Mouse (Mus musculus) ES-Bruce4 (cell line): ENCODE data around the gene Fam214b. TPM values are rescaled to one million over a fixed set of nuclear protein-coding genes. Genes with fewer than 3 reads are reported as not detected.

ENCODE experiments used
- H3K27ac ChIP-seq: 2 replicates; pipeline ENCODE4 v1.5.1; 2012; ENCODE audit warnings: low read length, inconsistent platforms; ENCODE audit not compliant: insufficient read depth
- H3K27me3 ChIP-seq: 2 replicates; pipeline ENCODE4 v1.6.1; 2012; ENCODE audit warnings: mild to moderate bottlenecking, low read length, inconsistent platforms; ENCODE audit not compliant: control insufficient read depth, poor library complexity, insufficient read depth, severe bottlenecking
- H3K36me3 ChIP-seq: 2 replicates; pipeline ENCODE4 v1.6.1; 2012; ENCODE audit warnings: inconsistent platforms, mild to moderate bottlenecking, low read length, moderate library complexity; ENCODE audit not compliant: control insufficient read depth, poor library complexity, insufficient read depth, severe bottlenecking
- H3K4me1 ChIP-seq: one replicate; pipeline ENCODE4 v1.8.1; 2011; ENCODE audit warnings: low read length; ENCODE audit not compliant: control insufficient read depth, insufficient read depth
- H3K4me3 ChIP-seq: 2 replicates; pipeline ENCODE4 v1.5.1; 2011; ENCODE audit warnings: low read depth, mild to moderate bottlenecking, low read length
- H3K9ac ChIP-seq: 2 replicates; pipeline ENCODE4 v1.6.1; 2012; ENCODE audit warnings: low read depth, mild to moderate bottlenecking, inconsistent platforms; ENCODE audit not compliant: poor library complexity, severe bottlenecking
- H3K9me3 ChIP-seq: replicated peaks from 2 replicates; pipeline ENCODE4 v1.6.1; 2012; ENCODE audit warnings: mild to moderate bottlenecking, low read length, inconsistent platforms; ENCODE audit not compliant: control insufficient read depth, poor library complexity, insufficient read depth, severe bottlenecking
- CTCF ChIP-seq: IDR thresholded peaks from one replicate; pipeline ENCODE4 v1.8.1; 2011; ENCODE audit warnings: low read depth, low read length
- EP300 ChIP-seq: IDR thresholded peaks from 2 replicates; pipeline ENCODE4 v1.6.1; 2011; ENCODE audit warnings: low read depth, low read length; ENCODE audit not compliant: insufficient read depth
- POLR2A ChIP-seq: IDR thresholded peaks from one replicate; pipeline ENCODE4 v1.8.1; 2011; ENCODE audit warnings: low read length; ENCODE audit not compliant: insufficient read depth
- polyA plus RNA-seq: library from polyadenylated mRNA; stranded (reverse); fragments of >200 nt; gene quantifications from 2 replicates; pipeline ENCODE4 v1.2.4, GENCODE M21; 2011; ENCODE audit warnings: low read depth; ENCODE audit not compliant: missing spikeins, insufficient read depth, insufficient read length

The Fam214b gene
- 11.0 and 13.2 TPM in 2 replicates for polyA plus RNA-seq

- Histone ChIP-seq H3K27me3 (no peaks in the 10 kb centered on the region), H3K9ac (no peak within 1 kb of the TSS), H3K36me3 (no peaks in the 10 kb centered on the region), H3K9me3 (no peaks in the 10 kb centered on the region), H3K4me1 (no peaks in the 10 kb centered on the region), H3K4me3 (peak within 1 kb of the TSS; percentile 73), H3K27ac (peak within 1 kb of the TSS; percentile 22; the same call in 1 of the 2 replicates)
- TF ChIP-seq CTCF: no peak
- TF ChIP-seq POLR2A: no peak
- no peak for TF ChIP-seq EP300
Measured at GRCm38 (mm10) chr4:43045659-43046302, at the start of gene Fam214b. TSS of gene Fam214b (minus strand) at chr4:43046220.

DNA sequence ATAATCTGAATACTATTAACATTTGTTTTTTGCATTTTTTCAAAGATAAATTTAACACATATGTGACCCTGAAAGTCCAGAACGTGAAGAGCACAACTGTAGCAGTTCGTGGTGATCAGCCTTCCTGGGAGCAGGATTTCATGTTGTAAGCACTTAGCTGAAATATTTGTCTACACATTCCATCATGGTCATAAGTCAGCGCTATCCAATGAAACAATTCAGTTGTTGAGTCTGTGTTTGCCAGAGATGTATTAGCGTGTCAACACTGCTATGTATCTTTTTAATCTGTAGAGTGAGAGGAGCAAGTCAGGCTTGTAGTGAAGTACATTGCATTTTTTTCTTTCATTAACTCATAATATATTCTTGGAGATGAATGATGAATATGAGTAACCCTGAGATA is 45.2 kb upstream of the Fam214b start:
- Histone ChIP-seq H3K9me3 (no peaks in the 10 kb centered on the region), H3K27me3 (no peaks in the 10 kb centered on the region), H3K27ac (no peak overlapping the region), H3K36me3 (no peaks in the 10 kb centered on the region), H3K4me3 (no peak overlapping the region), H3K9ac (no peak overlapping the region), H3K4me1 (no peaks in the 10 kb centered on the region)
- TF ChIP-seq EP300 (no peak), POLR2A (no peak), CTCF (no peak)

- Histone ChIP-seq H3K36me3 (no peaks in the 10 kb centered on the region), H3K9me3 (no peaks in the 10 kb centered on the region), H3K27me3 (no peaks in the 10 kb centered on the region), H3K4me3 (no peak overlapping the region), H3K9ac (no peak overlapping the region), H3K27ac (no peak overlapping the region), H3K4me1 (no peaks in the 10 kb centered on the region)
- TF ChIP-seq EP300 (no peak), CTCF (no peak), POLR2A (no peak)
Measured at GRCm38 (mm10) chr4:43089950-43090349, 43.9 kb upstream of the Fam214b start.

DNA sequence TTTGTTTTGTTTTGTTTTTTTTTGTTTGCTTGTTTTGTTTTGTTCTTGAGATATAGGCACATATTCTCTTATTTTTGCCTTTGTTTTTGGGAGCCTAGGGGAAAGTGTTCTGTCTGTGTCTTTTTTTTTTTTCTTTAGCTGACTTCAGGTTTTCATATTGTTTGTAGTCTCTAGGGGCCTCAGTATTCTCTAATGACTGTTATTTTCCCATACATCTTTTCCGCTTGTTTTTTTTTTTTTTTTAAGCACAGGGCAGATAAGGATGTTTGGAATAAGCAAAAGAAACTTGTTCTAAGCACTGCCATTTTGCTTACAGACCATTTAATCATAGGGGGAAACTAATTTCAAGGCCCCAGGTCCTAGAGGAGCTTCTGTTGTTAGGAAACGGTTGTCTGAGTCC is 36.4 kb upstream of the Fam214b start:
- no peaks in the 10 kb centered on the region for H3K9me3 ChIP-seq
- TF ChIP-seq EP300 (no peak), POLR2A (no peak), CTCF (no peak)
- no peak overlapping the region for H3K4me3 ChIP-seq

DNA sequence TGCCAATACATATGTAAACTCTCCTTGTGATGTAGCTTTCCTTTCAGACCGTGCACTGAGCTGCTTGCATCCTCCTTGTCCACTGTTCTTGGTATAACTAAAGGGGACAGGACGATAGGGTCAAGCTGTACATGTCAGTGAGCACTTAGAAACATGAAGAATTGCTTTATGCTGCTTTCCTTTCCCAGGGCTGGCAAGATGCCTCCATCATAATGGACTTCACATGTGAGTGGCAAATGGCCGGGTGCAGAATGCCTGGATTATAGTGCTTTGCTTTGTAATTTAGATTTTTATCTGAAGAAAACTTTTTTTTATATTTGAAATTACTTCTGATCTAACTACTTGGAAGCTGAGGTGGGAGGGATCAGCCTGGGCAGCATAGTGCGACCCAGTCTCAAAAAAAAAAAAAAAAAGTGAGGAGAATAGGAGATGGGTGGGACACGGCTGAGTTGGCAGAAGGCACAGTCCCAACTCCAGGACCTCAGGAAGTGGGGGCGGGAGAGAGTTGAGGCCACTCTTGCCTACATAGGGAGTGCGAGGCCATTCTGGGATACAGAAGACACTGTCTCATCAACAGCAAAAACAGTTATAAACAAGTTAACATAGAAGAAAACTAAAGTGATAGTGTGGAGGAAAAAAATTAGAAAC is 32.2 kb upstream of the Fam214b start:
- H3K9me3 ChIP-seq: no peaks in the 10 kb centered on the region
- TF ChIP-seq EP300 (no peak), CTCF (no peak), POLR2A (no peak)

More for the DNA sequence above, 36.4 kb upstream of the Fam214b start:
- H3K9ac ChIP-seq: no peak overlapping the region
- H3K4me1 ChIP-seq: no peaks in the 10 kb centered on the region
- H3K27ac ChIP-seq: no peak overlapping the region
- H3K36me3 ChIP-seq: no peaks in the 10 kb centered on the region
- no peaks in the 10 kb centered on the region for H3K27me3 ChIP-seq

GRCm38 (mm10) chr4:43074923-43075322 is 28.9 kb upstream of the Fam214b start:
- Histone ChIP-seq H3K4me3 (no peak overlapping the region), H3K36me3 (no peaks in the 10 kb centered on the region), H3K27me3 (no peaks in the 10 kb centered on the region), H3K4me1 (no peaks in the 10 kb centered on the region), H3K27ac (no peak overlapping the region), H3K9me3 (no peaks in the 10 kb centered on the region), H3K9ac (no peak overlapping the region)
- TF ChIP-seq CTCF (no peak), POLR2A (no peak), EP300 (no peak)

More for the DNA sequence above, 32.2 kb upstream of the Fam214b start:
- no peak overlapping the region for H3K4me3 ChIP-seq
- H3K4me1 ChIP-seq: no peaks in the 10 kb centered on the region
- H3K9ac ChIP-seq: no peak overlapping the region
- H3K27ac ChIP-seq: no peak overlapping the region
- no peaks in the 10 kb centered on the region for H3K36me3 ChIP-seq
- no peaks in the 10 kb centered on the region for H3K27me3 ChIP-seq
